Mouse (Mus musculus) gastrocnemius, postnatal 4 days (tissue): ENCODE data around the gene Ndufa6. TPM values are rescaled to one million over a fixed set of nuclear protein-coding genes. Genes with fewer than 3 reads are reported as not detected.
A peak's percentile ranks its signal among the peaks of the same experiment; 100 is the strongest.
"Not testable (repeated sequence)": the region's sequence is repeated elsewhere in the genome, so short reads cannot be mapped to it uniquely, and the experiment has no call there.

Experiments
- DNase-seq, 2 experiments: peaks; one replicate each; pipeline ENCODE4 v3.0.0; 2021 to 2022; ENCODE audit warnings: low spot score in 2 of 2, mixed read lengths in 2 of 2
- long read RNA-seq, 2 experiments: library from polyadenylated mRNA; stranded (forward); transcript quantifications; one replicate each; pipeline ENCODE4 v2.0.0; 2021
- total RNA-seq, 2 experiments: library from RNA; stranded (reverse); gene quantifications; 2 replicates each; pipeline ENCODE4 v1.2.3; 2021

Ndufa6 gene
- total RNA-seq, result 100 to 1,000 TPM; 306 to 308 TPM
- long read RNA-seq, experiment 1, transcript Ndufa6-205 (2 exons, 382 nt), result minor isoform, 10 of 119 reads
- long read RNA-seq, experiment 1, transcript Ndufa6-201 (3 exons, 590 nt), result major isoform, 106 of 119 reads
- long read RNA-seq, experiment 1, partial matches to known transcripts, result 0 of 119 reads
- long read RNA-seq, experiment 1, other reads (novel, unspliced or antisense), result 3 of 119 reads
- long read RNA-seq, experiment 2, transcript Ndufa6-201 (3 exons, 590 nt), result major isoform, 132 of 145 reads
- long read RNA-seq, experiment 2, transcript Ndufa6-205 (2 exons, 382 nt), result minor isoform, 9 of 145 reads
- long read RNA-seq, experiment 2, partial matches to known transcripts, result 0 of 145 reads
- long read RNA-seq, experiment 2, other reads (novel, unspliced or antisense), result 0 of 145 reads

DNA sequence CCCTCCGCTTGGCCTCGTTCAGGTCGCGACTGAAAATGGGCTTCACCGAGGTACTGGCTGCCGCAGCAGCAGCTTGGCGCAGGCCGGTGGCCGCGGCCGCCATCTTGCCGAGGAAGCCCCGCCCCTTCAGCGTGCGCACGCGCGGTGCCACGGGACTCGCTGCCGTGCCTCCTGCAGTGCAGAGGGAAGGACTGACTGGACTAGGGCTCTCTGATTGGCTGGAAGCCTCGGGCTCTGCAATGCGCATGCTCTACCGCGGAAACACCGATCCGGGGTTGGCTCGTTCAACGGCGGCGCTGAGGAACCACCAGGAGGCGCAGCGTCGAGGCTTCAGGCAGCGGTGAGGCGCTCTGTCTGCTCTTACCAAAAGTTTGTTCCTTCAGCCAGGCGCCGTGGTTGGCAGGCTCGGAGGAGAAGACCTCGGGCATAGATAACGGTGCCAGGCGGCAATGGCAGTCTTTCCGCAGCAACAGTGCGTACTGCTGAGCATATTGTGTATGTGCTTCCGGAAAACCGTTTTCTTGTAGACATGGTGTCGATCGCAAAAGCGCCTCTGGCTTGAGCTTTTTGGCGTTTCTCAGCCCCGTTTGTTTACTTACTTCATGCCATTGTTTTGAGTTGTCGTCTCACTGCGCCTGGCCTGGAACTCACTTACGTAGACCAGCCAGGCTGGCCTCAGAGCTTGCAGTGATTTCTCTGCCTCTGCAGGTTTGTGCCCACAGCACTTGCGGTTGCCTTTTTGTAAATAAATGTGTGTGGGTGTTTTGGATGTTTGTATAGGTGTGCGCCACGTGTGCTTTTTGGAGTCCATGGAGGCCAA lies at the start of gene Ndufa6:
Gene Ndufa6 (minus strand): TSS at position 197 of the 820 bp plus-strand sequence.
- peak; percentile 97 for DNase-seq

DNA sequence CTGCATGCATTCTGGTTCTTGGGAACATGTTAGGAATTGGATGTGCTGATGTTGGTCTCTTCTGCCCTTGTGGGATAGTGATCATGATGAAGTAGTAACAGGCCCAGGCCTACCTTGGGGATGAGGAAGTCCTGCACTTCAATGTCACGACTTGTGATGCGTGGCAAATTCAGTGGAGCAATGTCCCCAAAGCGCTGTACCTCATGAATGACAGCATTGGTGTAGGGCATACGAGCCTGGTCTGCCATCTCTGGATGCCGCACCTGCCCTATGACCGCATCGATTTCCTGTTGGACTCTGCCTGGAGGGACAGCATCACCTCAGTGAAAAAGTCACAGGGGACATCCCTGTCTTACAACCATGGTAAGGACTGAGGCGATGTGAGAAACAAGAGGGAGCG lies 49.5 kb upstream of the Ndufa6 start:
- no peak for DNase-seq

- no peak for DNase-seq
Observed at GRCm38 (mm10) chr15:82402741-82403140, 48.6 kb upstream of the Ndufa6 start.

- no peak for DNase-seq
Observed at GRCm38 (mm10) chr15:82402106-82402505, 48.0 kb upstream of the Ndufa6 start.

GRCm38 (mm10) chr15:82401516-82401915 lies 47.4 kb upstream of the Ndufa6 start:
- no peak for DNase-seq

DNA sequence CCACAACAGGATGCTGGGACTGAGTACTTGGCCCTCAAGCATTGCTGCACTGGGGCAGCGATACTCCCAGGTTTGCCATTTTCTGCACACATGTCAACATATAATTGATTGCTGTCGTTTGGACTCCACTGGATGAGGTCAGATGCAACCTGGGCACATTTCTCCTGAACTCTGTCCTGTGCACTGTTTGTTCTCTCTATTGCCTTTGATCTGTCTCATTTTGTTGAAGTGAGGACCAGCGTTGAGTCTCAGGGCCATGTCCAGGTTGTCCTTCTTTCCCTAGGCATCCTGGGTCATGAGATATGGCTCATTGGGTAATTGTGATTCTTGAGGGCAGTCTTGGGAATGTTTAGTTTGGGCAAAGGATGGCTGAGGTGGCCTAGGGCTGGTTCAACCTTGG lies 41.8 kb upstream of the Ndufa6 start:
- not testable (repeated sequence) for DNase-seq

- DNase-seq, result not testable (repeated sequence)
Observed at GRCm38 (mm10) chr15:82393922-82394321, 39.8 kb upstream of the Ndufa6 start, which contains the start of gene Cyp2d11. TSS of gene Cyp2d11 (minus strand) at chr15:82394022.

DNA sequence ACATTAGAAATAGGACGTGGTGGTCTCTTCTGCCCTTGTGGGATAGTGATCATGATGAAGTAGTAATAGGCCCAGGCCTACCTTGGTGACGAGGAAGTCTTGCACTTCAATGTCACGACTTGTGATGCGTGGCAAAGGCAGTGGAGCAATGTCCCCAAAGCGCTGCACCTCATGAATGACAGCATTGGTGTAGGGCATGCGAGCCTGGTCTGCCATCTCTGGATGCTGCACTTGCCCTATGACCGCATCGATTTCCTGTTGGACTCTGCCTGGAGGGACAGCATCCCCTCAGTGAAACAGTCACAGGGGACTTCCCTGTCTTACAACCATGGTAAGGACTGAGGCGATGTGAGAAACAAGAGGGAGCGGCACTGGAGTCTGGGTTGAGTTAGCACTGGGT lies 35.8 kb upstream of the Ndufa6 start:
- DNase-seq, result peak in 1 of 2 experiments; percentile 1

DNA sequence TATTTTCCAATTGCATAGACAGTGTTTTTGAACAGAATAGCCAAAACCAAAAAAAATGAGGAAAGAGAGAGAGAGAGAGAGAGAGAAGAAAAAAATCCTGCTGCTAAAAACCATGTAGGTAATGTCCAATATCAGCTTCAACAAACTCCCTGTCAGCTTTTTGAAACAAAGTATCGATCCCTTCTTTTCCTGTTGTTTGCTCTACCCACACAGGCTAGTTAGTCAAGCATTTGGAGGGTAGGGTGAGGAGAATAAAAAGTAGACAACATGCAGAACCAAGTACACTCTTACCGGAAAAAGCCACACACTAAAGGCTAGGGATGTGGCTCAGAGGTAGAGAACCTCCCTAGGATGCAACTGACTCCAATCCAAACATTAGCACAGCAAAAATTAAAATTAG lies 31.6 kb upstream of the Ndufa6 start:
- DNase-seq, result no peak

DNA sequence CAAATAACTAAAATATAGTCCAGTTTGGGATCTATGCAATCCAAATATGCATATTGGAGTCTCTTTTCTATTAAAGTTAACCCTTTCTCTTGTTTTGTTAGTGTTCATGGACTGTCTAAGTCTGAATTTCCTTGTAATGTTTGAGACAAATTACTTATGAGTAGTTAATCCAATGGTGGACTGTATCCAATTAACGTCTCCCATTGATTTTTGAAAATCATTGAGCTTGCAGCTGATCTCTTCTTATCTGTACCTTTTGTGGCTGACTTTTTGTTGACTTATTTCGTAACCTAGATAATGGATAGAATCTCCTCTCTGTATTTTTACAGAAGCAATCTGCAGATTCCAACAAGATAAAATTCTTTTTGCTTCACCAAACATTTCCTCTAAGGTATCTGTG lies 28.3 kb upstream of the Ndufa6 start:
- no peak for DNase-seq

GRCm38 (mm10) chr15:82380714-82381062 lies 26.6 kb upstream of the Ndufa6 start:
- no peak for DNase-seq

DNA sequence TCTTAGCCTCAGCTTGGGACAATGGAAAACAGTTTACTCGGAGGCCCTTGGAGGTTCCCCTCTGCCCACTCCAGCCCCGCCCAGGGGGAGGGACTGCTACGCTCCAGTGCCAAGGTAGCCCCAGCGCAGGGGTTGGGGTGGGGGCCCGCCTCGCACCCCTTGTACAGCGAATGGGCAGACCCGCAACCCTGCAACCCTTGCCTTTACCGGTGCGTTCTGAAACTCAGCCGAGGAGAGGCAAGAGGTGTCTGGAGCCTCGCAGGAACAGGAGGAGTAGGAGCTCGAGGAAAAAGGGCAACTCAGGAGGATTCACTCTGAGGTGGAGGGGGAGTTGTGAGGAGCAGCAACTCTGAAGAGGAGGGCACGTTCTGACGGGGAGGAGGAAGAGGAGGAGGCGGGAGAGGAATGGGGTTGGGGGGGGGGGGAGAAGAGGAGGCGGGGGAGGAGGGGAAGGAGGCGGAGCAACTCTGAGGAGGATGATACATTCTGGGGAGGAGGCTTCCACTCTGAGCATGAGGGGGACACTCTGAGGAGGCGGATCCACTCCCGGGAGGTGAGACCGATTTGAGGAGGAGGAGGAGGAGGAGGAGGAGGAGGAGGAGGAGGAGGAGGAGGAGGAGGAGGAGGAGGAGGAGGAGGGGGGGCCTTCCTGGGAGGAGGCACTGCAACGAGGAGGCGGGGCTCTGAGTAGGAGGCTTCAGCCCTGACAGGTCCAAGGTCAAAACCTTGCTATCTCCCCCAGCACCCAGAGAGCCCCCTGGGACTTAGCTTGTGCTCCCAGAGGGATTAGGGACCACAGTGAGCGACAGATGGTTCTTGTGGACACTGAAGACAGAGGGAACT lies 26.0 kb upstream of the Ndufa6 start, which contains the start of gene Cyp2d22:
Gene Cyp2d22 (minus strand): TSS at position 390 of the 843 bp plus-strand sequence.
- peak in 1 of 2 experiments; percentile 62 for DNase-seq

DNA sequence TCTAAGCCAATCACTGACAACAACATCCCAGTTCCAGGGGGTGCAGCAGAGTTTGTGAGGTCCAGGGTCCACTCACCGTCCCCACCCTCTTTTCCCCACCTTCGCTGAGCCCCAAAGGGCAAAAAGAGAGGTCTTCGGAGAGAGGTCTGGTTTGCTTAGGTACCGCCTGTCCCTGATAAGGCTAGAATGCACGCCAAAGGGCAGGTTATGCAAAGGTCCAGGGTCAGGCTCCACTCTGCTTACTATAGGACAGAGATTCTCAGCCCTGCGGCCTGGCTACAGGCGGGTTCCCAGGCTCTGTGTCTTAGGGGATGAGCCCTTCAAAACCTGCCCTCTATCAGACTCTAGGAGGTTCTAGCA lies 25.4 kb upstream of the Ndufa6 start:
- no peak for DNase-seq

DNA sequence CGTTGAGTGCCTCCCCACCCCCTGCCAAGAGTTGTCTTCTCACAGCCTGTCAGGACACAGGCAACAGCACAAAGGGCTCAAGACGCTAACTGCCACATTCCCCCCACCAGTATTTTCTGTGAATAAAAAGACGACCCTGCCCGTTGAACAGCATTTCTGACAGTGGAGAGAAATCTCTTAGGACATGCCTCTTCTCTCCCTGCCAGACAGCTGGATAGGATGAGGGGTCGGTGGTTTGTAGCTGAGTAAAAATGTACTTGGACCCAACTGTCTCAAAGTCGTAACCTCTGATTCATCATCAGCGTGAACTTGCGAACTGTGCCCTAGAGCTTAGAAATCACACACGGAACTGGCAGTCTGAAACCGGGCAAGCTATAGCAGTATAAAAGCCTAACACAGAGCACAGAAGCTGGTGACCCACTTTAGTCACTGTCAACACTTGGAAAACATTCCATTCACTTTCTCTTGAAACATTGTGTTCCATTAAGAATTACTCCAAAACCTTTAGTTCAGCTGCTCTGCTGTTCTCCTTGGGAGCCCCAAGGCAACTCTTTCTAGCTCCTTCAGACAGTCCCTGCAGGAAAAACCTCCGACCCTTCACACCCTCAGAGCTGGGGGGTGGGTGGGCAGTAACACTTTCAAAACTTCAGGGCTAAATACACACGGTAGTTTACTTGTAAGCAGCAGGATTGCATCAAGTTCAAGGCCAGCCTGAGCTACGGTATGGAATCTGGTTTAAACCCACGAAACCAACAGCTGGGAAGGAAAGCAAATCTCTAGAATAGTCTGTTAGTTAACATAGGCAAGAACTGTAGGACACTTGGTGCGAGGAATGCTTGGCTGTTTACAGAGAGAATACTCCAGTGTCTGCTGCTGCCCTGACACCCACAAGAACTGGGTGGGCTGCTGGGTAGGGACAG lies 24.4 kb upstream of the Ndufa6 start:
- no peak for DNase-seq

GRCm38 (mm10) chr15:82377701-82378100 lies 23.6 kb upstream of the Ndufa6 start:
- no peak for DNase-seq

DNA sequence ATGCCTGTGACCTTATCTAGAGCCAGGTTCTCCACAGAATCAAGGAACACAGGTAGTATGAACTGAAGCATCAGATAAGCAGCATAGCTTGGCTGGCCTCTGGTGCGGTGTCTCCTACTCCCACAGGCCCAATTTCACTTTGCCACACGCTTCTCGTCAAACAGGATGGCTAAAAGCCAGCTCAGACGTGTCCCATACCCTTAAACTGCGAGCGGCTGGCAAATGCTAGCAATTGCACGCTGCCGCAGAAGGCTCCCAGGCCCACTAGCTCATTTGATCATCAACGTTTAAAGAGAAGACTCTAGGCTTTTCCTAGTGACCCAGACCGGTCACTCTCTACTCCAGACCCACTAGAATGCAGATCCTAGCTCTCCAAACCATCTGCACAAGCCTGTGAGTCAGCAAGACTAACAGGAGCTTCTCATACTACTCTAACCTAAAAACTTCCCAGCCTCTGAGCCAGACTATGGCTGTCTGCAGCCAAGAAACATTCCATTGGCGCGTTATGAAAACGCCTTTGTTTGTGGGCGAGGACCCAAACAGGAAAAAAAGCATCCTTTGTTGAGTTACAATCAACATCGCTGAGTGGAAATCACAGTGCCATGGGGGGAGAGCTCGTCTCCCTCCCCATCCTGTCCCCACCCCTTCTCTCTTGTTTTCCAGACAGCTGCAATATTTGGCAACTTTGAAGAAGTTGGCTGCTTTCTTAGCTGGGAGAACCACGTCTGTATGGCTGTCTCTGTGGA lies 22.4 kb upstream of the Ndufa6 start:
- DNase-seq, result peak; percentile 28 to 76

DNA sequence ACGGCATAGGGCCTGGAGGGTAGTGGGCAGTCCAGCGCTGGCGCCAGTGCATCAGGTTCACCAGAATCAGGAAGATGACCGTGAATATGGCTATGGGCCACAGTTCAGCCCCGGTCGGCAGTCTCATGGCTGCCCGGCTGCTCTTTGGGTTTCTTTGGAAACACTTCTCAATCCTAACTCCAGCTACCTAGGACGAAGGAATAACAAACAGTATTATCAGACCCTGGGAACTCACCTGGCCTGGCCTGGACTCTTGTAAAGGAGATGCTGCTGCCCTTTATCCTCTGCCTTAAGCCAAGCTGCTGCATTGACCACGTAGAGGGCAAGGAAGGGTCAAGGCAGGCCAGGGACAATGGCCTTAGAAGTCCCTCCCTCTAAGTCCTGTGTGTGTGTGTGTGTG lies 21.7 kb upstream of the Ndufa6 start:
- DNase-seq, result no peak

DNA sequence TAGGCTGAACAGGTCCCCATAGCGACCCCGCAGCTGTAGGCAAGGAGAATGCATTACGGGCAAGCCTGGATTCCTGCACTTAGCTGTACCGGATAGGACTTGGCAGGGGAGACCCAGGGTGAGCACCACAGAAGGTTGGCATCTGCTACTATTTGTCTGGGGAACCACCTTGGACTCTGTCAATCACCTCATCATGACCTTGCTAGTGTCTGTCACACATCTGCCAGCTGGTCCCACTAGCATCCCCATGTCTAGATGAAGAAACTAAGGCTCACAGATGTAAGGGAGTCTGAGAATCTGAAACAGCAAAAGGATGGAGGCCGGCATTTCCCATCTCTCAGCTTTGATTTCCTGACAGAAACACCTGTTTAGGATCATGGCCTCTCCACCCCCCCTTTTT lies 20.3 kb upstream of the Ndufa6 start:
- DNase-seq, result no peak

GRCm38 (mm10) chr15:82372991-82373390 lies 18.9 kb upstream of the Ndufa6 start:
- DNase-seq, result peak in 1 of 2 experiments; percentile 13

DNA sequence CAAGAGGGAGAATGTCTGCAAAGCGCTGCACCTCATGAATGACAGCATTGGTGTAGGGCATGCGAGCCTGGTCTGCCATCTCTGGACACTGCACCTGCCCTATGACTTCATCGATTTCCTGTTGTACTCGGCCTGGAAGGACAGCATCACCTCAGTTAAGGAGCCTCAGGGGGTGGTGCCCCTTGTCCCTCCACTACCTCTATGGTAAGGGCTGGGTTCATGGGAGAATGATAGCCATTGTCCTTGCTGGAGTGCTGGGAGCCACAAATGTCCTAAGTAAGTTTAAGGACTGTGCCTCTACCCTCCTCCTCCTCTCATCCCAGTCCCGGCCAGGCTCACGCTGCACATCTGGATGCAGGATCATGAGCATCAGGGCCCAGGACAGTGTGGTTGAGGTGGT lies 18.3 kb upstream of the Ndufa6 start:
- no peak for DNase-seq
